Mouse (Mus musculus) C2C12 (cell line): ENCODE data around the gene Btbd2. TPM values are rescaled to one million over a fixed set of nuclear protein-coding genes. Genes with fewer than 3 reads are reported as not detected.
A peak's percentile ranks its signal among the peaks of the same experiment; 100 is the strongest.

ENCODE experiments used
- H3K27me3 ChIP-seq: one replicate; pipeline ENCODE4 v1.6.1; 2011; ENCODE audit not compliant: control insufficient read depth, insufficient read depth, insufficient read length
- H3K36me3 ChIP-seq: one replicate; pipeline ENCODE4 v1.6.1; 2011; ENCODE audit not compliant: control insufficient read depth, insufficient read depth
- H3K4me3 ChIP-seq: one replicate; pipeline ENCODE4 v1.5.1; 2011; ENCODE audit warnings: mild to moderate bottlenecking, control low read depth; ENCODE audit not compliant: poor library complexity, insufficient read depth, severe bottlenecking
- H3K79me2 ChIP-seq: one replicate; pipeline ENCODE4 v1.6.1; 2011; ENCODE audit not compliant: control insufficient read depth, insufficient read depth
- H3K79me3 ChIP-seq: one replicate; pipeline ENCODE4 v1.6.1; 2011; ENCODE audit warnings: low read depth, control low read depth
- H3ac ChIP-seq: one replicate; pipeline ENCODE3; 2011; ENCODE audit warnings: low read depth; ENCODE audit not compliant: control insufficient read depth, insufficient read length
- CEBPB ChIP-seq: IDR thresholded peaks from one replicate; pipeline ENCODE4 v1.6.1; 2011; ENCODE audit warnings: low read depth, mild to moderate bottlenecking, control low read depth, moderate library complexity
- CTCF ChIP-seq: IDR thresholded peaks from one replicate; pipeline ENCODE4 v1.5.1; 2011; ENCODE audit not compliant: control insufficient read depth, insufficient read depth, insufficient read length
- FOSL1 ChIP-seq: IDR thresholded peaks from one replicate; pipeline ENCODE4 v1.8.0; 2011; ENCODE audit warnings: mild to moderate bottlenecking, low read length; ENCODE audit not compliant: poor library complexity, insufficient read depth, severe bottlenecking
- MAX ChIP-seq: IDR thresholded peaks from one replicate; pipeline ENCODE4 v1.6.1; 2011; ENCODE audit warnings: mild to moderate bottlenecking, control low read depth
- MYOD1 ChIP-seq: IDR thresholded peaks from one replicate; pipeline ENCODE4 v1.6.1; 2011; ENCODE audit warnings: low read depth; ENCODE audit not compliant: control insufficient read depth, insufficient read length
- MYOG ChIP-seq: IDR thresholded peaks from one replicate; pipeline ENCODE4 v1.6.1; 2011; ENCODE audit not compliant: control insufficient read depth, insufficient read length; ENCODE audit errors: extremely low read depth
- USF1 ChIP-seq: IDR thresholded peaks from one replicate; pipeline ENCODE4 v1.6.1; 2011; ENCODE audit warnings: low read depth, mild to moderate bottlenecking, control low read depth, moderate library complexity
- polyA plus RNA-seq: library from polyadenylated mRNA; unstranded; fragments of >200 nt; fragmentation: generic; extraction: Trizol; gene quantifications from one replicate; pipeline ENCODE4 v1.2.1, GENCODE M21; 2012; ENCODE audit warnings: missing spikeins

Gene Btbd2
- polyA plus RNA-seq, 1 experiment: 53.8 TPM

DNA sequence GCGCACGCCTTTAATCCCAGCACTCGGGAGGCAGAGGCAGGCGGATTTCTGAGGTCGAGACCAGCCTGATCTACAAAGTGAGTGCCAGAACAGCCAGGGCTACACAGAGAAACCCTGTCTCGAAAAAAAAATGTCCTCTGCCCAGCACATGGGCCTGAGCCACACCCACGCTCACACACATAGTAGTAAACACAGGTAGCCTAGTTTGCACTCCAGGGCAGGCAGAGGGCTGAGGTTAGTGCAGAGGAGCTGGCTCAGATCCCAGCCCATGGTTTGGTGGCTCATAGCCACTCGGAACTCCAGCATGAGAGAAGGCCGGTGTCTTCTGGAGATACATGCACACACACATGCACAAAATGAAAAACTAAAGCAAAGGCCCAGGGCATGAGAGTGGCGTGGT, 9.9 kb downstream of the Btbd2 start:
- Histone ChIP-seq H3K79me2 (peaks cover under 1% of the 10 kb centered on the region), H3K79me3 (no peaks in the 10 kb centered on the region), H3K4me3 (no peak overlapping the region), H3K27me3 (no peaks in the 10 kb centered on the region), H3ac (no peak overlapping the region), H3K36me3 (peaks cover 10% of the 10 kb centered on the region)
- TF ChIP-seq MYOD1: no peak
- no peak for TF ChIP-seq CEBPB
- no peak for TF ChIP-seq MYOG
- TF ChIP-seq FOSL1: no peak
- no peak for TF ChIP-seq CTCF
- no peak for TF ChIP-seq USF1
- TF ChIP-seq MAX: no peak

DNA sequence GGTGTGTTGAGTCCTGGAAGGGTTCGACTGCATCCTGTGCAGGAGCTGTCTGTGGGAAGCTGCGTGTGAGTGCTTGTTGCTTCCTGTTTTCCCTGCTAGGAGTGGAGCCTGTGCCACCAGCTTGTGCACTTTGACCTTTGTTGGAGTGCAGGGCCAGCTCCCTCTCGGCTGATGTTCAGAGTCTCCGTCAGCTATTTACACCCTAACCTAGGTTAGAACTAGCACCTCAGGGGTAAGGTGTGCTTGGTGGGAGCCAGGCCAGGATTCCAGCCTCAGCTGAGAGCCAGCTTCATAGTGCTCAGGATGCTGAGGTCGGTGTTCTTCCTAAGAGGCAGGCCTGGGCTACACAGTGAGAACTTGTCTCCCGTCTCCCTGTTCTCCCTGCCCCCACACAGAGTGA, 21.5 kb downstream of the Btbd2 start:
- TF ChIP-seq CTCF (no peak), FOSL1 (no peak), MYOG (no peak), MAX (no peak), USF1 (no peak), MYOD1 (no peak), CEBPB (no peak)
- H3K36me3 ChIP-seq: peaks cover 57% of the 10 kb centered on the region
- no peak overlapping the region for H3ac ChIP-seq
- peaks cover 25% of the 10 kb centered on the region for H3K79me3 ChIP-seq
- no peaks in the 10 kb centered on the region for H3K27me3 ChIP-seq
- H3K4me3 ChIP-seq: no peak overlapping the region
- peaks cover 42% of the 10 kb centered on the region for H3K79me2 ChIP-seq

DNA sequence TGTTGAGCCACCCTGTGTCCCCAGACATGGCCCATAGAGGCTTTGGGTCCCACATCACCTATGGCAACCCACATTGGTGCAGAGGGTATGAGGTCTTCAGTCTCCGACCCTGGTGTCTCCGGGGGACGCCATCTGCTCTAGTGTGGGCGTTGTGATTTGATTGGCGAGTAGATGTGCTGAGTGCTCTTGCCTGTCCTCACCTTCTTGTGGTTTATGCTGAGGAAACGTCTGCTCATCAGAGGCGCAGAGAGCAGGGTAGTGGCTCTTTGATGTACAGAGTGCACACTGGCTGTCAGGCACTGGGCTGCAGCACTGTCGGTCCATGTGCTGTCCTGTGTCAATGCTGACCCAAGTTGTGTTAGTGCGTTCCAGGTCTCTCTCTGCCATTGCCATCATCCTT, 27.9 kb downstream of the Btbd2 start:
- Histone ChIP-seq H3K79me2 (peaks cover 100% of the 10 kb centered on the region), H3K4me3 (no peak overlapping the region), H3ac (no peak overlapping the region), H3K79me3 (peaks cover 81% of the 10 kb centered on the region), H3K27me3 (no peaks in the 10 kb centered on the region), H3K36me3 (peaks cover 9% of the 10 kb centered on the region)
- TF ChIP-seq MYOG (no peak), USF1 (no peak), FOSL1 (no peak), MYOD1 (no peak), CEBPB (no peak), CTCF (no peak), MAX (no peak)

DNA sequence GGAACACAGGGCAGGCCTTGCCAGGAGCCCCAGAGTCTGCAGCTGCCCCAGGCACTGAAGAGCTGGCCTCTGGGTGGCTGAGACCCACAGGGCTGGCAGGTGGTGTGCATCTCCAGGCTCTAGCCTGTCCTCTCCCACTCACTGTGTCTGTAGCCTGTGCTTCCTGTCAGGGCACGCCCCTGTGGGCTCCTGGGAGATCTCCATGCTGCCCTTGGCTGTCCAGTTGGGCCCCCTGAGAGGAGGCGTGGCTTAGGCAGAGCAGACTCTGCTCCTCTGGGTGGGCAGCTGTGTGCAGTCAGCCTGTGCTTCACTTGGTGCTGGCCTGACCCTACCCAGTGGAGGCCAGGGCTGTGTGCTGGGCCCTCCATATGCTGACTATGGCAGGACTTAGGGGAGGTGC, 29.2 kb downstream of the Btbd2 start:
- H3K27me3 ChIP-seq: no peaks in the 10 kb centered on the region
- H3K36me3 ChIP-seq: peaks cover 7% of the 10 kb centered on the region
- H3K79me2 ChIP-seq: peaks cover 100% of the 10 kb centered on the region
- no peak overlapping the region for H3K4me3 ChIP-seq
- no peak for TF ChIP-seq CTCF
- TF ChIP-seq MAX: no peak
- TF ChIP-seq MYOD1: no peak
- no peak for TF ChIP-seq CEBPB
- H3ac ChIP-seq: no peak overlapping the region
- peaks cover 88% of the 10 kb centered on the region for H3K79me3 ChIP-seq

DNA sequence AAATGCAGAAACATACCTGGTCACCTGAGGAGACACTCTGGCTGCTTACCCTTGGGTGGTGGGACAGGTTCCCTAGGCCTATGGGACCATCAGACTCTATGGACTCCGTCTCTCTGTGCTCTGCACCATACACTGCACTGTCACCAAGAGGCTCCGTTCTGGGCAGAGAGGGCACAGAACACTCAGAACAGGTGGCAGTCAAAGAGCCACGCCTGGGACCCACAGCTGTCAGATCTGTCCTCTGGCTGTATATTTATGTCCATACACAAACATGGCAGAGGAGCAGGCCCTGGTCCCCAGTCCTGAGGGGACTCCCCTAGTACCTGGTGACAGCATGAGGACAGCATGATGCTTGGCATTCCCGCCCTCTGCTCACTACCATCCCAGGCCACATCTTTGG, 31.1 kb downstream of the Btbd2 start:
- Histone ChIP-seq H3K79me3 (peaks cover 76% of the 10 kb centered on the region), H3K79me2 (peaks cover 82% of the 10 kb centered on the region), H3K4me3 (no peak overlapping the region), H3ac (no peak overlapping the region), H3K36me3 (peaks cover 7% of the 10 kb centered on the region), H3K27me3 (no peaks in the 10 kb centered on the region)
- TF ChIP-seq CEBPB (no peak), MYOD1 (no peak), MAX (no peak), USF1 (no peak), FOSL1 (no peak), CTCF (no peak), MYOG (no peak)

DNA sequence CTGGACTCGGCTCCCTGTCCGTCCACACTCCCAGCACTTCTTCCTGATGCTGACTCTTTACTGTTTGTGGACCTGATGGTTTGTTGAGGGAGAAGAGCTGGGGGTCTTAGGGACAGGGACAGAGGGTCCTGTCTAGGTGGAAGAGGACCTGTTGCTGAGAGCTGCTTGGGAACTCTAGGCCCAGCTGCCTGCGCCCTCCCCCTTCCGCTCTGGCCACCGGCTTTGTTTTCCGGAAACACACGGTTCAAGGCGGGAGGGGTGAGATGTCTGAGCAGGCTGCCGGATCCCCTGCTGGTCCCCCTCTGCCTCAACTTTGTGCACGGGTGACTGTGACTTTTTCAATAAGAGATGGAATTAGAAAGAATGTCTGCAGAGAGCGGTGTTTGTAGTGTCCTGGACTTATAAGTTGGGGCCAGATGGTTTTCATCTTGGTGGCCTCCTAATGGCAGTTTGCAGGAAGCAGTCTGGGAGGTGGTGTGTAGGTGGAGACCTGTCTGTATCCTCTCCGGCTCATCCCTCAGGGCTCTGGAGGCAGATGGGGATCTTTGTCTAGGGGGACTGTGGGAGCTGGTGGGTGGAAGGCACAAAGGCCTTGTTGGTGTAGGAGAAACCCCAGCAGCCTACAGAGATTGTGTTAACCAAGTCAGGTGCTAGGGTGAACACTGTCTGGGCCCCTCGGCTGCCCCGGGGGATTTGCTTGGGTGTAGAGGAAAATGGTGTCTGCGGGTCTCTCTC, 33.2 kb downstream of the Btbd2 start:
- peak overlapping the region; percentile 100 for H3K4me3 ChIP-seq
- peak overlapping the region; percentile 90 for H3ac ChIP-seq
- H3K79me2 ChIP-seq: peaks cover 61% of the 10 kb centered on the region
- H3K79me3 ChIP-seq: peaks cover 55% of the 10 kb centered on the region
- no peaks in the 10 kb centered on the region for H3K27me3 ChIP-seq
- peaks cover 7% of the 10 kb centered on the region for H3K36me3 ChIP-seq
- TF ChIP-seq MAX: no peak
- TF ChIP-seq CTCF: no peak
- no peak for TF ChIP-seq USF1
- no peak for TF ChIP-seq CEBPB
- no peak for TF ChIP-seq MYOD1
- TF ChIP-seq MYOG: no peak
- no peak for TF ChIP-seq FOSL1
